Mouse (Mus musculus) embryonic facial prominence, embryonic 11.5 days (tissue): ENCODE measurements around the gene E030025P04Rik. TPM values are rescaled to one million over a fixed set of nuclear protein-coding genes. Genes with fewer than 3 reads are reported as not detected.
A peak's percentile ranks its signal among the peaks of the same experiment; 100 is the strongest.

Experiments
- ATAC-seq: fragments of 200-750 bp; cut with Nextera tagmentation; replicated peaks from 2 replicates; pipeline ENCODE4 v1.8.0; 2017; ENCODE audit warnings: low read depth; ENCODE audit not compliant: insufficient number of reproducible peaks, low FRiP score, low TSS enrichment
- DNase-seq: peaks from one replicate; pipeline ENCODE4 v3.0.0-alpha.2; 2015; ENCODE audit warnings: low spot score
- H3K27ac ChIP-seq: fragments of 300-500 bp; sonication (generic); replicated peaks from 2 replicates; pipeline ENCODE4 v1.5.1; 2014; ENCODE audit warnings: mild to moderate bottlenecking, low read depth, low read length, control low read depth
- H3K27me3 ChIP-seq: fragments of 300-500 bp; sonication (generic); 2 replicates; pipeline ENCODE4 v1.6.1; 2014; ENCODE audit warnings: mild to moderate bottlenecking, low read length, moderate library complexity, mixed read lengths; ENCODE audit not compliant: control insufficient read depth, insufficient read depth
- H3K36me3 ChIP-seq: fragments of 300-500 bp; sonication (generic); replicated peaks from 2 replicates; pipeline ENCODE4 v1.6.1; 2014; ENCODE audit warnings: low read depth, mild to moderate bottlenecking, low read length, moderate library complexity, mixed read lengths; ENCODE audit not compliant: control insufficient read depth, insufficient read depth
- H3K4me1 ChIP-seq: fragments of 300-500 bp; sonication (generic); 2 replicates; pipeline ENCODE4 v1.6.1; 2014; ENCODE audit warnings: low read length, mixed read lengths; ENCODE audit not compliant: control insufficient read depth, insufficient read depth
- H3K4me2 ChIP-seq: fragments of 300-500 bp; sonication (generic); 2 replicates; pipeline ENCODE4 v1.6.1; 2014; ENCODE audit warnings: low read depth, mild to moderate bottlenecking, control low read depth, low read length, moderate library complexity
- H3K4me3 ChIP-seq: fragments of 300-500 bp; sonication (generic); 2 replicates; pipeline ENCODE4 v1.5.1; 2014; ENCODE audit warnings: low read depth, low read length, control low read depth
- H3K9ac ChIP-seq: fragments of 300-500 bp; sonication (generic); replicated peaks from 2 replicates; pipeline ENCODE4 v1.6.1; 2014; ENCODE audit warnings: mild to moderate bottlenecking, control low read depth, low read length
- H3K9me3 ChIP-seq: fragments of 300-500 bp; sonication (generic); replicated peaks from 2 replicates; pipeline ENCODE4 v1.6.1; 2016; ENCODE audit warnings: mild to moderate bottlenecking, low read length, inconsistent platforms, mixed read lengths; ENCODE audit not compliant: control insufficient read depth
- WGBS: fragments of 180-500 bp; shearing (Covaris S2); extraction: QIAGEN DNeasy Blood & Tissue Kit; methylation state at CpG from one replicate; pipeline ENCODE4 v1.1.7; 2014; 5-methylcytosine and 5-hydroxymethylcytosine counted together
- polyA plus RNA-seq: library from polyadenylated mRNA; unstranded; fragments of >200 nt; fragmentation: Nextera tagmentation; extraction: Ambion mirVana; gene quantifications from 2 replicates; pipeline ENCODE4 v1.2.1, GENCODE M21; 2014

E030025P04Rik gene
- polyA plus RNA-seq: not detected in 2 replicates

DNA sequence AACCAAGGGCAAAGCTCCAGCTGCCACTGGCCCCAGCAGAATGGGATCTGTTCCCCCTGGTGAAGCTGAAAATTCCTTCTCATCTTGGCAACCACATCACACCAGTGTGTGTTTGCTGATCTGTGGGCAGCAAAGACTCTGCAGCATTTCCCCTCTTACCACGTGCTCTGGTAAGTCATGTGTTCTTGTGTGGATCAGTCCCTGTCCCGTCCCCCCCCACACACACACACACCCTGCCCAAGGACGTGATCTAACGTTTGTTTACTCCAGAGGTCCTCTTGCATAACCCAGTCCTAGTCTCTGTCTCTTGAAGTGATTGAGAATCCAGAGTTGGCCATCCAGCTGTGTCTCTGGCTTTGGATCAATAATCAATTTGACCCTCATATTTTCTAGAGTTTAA lies at the start of gene E030025P04Rik:
E030025P04Rik (minus strand) TSS at position 134 of the 400 bp plus-strand sequence.
- H3K9ac ChIP-seq: no peak within 1 kb of the TSS
- no peak within 1 kb of the TSS for H3K4me2 ChIP-seq
- no peak for ATAC-seq
- H3K9me3 ChIP-seq: no peaks in the 10 kb centered on the region
- 69% methylated on average over 4 of the region's 4 CpGs for WGBS
- H3K4me1 ChIP-seq: no peaks in the 10 kb centered on the region
- no peak within 1 kb of the TSS for H3K4me3 ChIP-seq
- no peaks in the 10 kb centered on the region for H3K27me3 ChIP-seq
- no peak for DNase-seq
- no peak within 1 kb of the TSS for H3K27ac ChIP-seq
- H3K36me3 ChIP-seq: no peaks in the 10 kb centered on the region

DNA sequence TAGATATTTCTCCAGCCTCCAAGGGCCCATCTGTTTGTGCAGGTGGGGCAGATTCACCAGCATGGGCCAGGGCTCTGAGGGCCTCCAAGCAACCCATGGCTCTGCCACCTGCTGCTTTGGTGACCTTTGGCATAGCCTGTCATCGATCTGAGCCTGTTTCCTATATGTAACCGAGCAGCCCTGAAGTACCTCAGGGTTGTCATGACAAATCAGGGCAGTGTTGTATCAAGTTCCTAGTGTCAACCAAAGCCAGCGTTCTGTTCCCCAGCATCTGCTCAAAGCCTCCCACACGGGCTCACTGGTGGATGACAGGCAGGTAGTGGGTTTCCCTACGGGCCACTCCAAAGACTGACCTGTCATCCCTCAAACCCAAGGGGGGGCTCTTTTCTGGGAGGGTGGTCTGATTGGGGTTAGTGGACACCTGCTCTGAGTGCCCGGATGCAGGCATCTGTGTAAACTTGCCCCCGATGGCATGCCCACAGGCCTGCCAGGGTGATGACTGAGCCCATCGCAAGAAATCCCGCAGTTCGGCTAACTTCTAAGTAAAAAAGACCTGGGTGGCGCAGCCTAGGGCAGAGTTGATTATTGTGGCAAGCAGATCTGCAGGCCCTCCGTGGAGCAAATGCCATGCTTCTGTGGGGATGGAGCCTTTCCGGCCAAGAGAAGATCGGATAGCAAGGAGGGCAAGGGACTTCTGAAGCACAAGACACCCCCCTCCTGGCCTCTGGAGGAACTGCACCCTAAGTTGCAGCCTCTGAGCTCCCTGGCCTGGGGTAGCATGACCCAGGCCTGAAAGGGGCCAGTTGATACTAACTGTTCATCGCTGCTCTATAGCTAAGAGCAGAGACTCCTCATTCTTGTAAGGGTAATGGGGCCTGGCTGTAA lies 48.7 kb upstream of the E030025P04Rik start:
- Histone ChIP-seq H3K4me1 (peaks cover 4% of the 10 kb centered on the region), H3K4me2 (no peak overlapping the region), H3K27ac (no peak overlapping the region), H3K27me3 (no peaks in the 10 kb centered on the region), H3K9ac (no peak overlapping the region), H3K36me3 (no peaks in the 10 kb centered on the region), H3K4me3 (no peak overlapping the region), H3K9me3 (no peaks in the 10 kb centered on the region)
- WGBS: 31% methylated on average over 15 of the region's 15 CpGs
- DNase-seq (peak; percentile 89), ATAC-seq (peak; percentile 72)

DNA sequence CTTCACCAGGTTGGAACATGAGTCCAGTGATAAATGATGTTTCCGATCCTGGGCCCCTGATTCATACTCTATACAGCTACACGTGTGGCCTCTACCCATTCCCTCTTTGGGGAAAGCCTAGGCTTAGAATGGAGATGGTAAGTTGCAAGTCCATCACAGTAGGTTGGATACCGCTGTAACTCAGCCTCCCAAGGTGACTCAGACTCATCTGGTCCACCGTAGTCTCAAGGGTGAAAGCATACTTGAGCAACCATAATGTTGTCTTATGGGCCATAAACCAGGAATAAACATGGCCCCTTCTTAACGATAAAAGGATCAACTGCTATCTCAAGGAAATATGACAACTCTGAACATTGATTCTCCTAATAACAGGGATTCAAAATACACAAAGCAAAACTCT lies 44.1 kb upstream of the E030025P04Rik start:
- DNase-seq (no peak), ATAC-seq (no peak)
- H3K4me1 ChIP-seq: peaks cover 4% of the 10 kb centered on the region
- no peak overlapping the region for H3K9ac ChIP-seq
- WGBS: 92% methylated on average over 5 of the region's 5 CpGs
- H3K27me3 ChIP-seq: no peaks in the 10 kb centered on the region
- H3K27ac ChIP-seq: no peak overlapping the region
- no peak overlapping the region for H3K4me2 ChIP-seq
- H3K4me3 ChIP-seq: no peak overlapping the region
- H3K36me3 ChIP-seq: no peaks in the 10 kb centered on the region
- H3K9me3 ChIP-seq: no peaks in the 10 kb centered on the region

DNA sequence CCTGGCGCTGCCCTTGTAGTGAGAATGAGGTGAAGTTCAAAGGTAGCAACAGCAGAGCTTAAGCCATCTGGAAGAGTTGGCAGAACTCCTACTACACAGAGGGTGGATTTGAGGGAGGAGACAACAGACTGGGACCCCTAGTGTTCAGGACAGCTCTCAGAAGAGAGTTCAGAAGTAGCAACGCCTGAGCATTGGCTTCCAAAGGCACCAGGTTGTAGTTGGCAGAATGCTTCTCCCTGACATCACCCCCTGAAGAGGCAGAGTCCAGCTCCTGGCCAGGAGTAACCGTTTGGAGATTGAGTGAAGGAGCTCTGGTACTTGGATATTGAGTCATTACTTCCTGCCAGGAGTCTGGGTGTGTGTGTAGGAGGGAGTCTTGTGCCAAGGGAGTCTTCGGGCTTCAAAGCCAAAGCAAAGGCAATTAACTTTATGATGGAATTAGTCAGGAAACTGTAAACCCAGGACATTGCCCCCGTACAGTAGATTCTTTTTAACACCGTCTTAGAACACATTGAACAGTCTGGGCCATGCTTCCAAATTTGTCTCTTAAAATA lies 43.5 kb upstream of the E030025P04Rik start:
- H3K27ac ChIP-seq: no peak overlapping the region
- 82% methylated on average over 6 of the region's 6 CpGs for WGBS
- ATAC-seq (no peak), DNase-seq (no peak)
- H3K9ac ChIP-seq: no peak overlapping the region
- no peak overlapping the region for H3K4me2 ChIP-seq
- no peak overlapping the region for H3K4me3 ChIP-seq
- H3K9me3 ChIP-seq: no peaks in the 10 kb centered on the region
- H3K27me3 ChIP-seq: no peaks in the 10 kb centered on the region
- no peaks in the 10 kb centered on the region for H3K36me3 ChIP-seq
- peaks cover under 1% of the 10 kb centered on the region; the same call in 1 of the 2 replicates for H3K4me1 ChIP-seq

DNA sequence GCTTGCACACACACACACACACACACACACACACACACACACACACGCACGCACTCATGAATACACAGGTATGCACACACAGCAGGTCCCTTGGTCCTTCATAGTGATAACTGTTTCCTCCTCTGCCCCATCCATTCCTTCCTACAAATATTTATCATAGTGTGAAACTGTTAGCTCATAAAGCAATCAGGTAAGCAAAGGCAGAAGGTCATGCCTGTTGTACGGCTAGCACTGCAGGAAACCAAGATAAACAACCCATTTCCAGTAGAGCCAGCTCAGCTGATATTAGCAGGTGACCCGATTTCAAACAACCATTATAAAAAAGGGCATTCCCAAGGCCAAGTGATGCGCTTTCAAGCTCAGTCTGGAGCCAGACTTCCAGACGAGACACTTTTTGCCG lies 36.9 kb upstream of the E030025P04Rik start:
- WGBS: 80% methylated on average over 7 of the region's 7 CpGs
- Histone ChIP-seq H3K4me1 (no peaks in the 10 kb centered on the region), H3K4me2 (no peak overlapping the region), H3K4me3 (no peak overlapping the region), H3K27ac (no peak overlapping the region), H3K27me3 (no peaks in the 10 kb centered on the region), H3K36me3 (no peaks in the 10 kb centered on the region), H3K9ac (no peak overlapping the region), H3K9me3 (no peaks in the 10 kb centered on the region)
- DNase-seq (no peak), ATAC-seq (no peak)

DNA sequence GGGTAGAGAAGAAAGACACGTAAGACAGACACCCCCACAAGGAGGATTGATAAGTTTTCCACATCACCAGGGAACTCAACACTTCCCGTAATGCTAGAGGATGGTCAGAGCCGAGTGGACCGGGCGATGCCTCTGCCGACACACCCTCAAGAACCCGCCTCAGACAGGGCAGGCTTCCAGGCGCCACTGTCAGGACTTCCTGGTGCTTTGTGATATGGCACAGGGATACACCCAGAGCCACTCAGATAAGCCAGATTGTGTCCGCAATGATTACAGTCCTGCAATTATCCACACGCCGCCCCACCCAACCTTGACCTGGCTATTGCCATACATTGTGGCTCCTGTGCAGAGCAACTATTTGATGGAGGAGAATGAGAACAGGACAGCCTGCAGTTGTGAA lies 36.1 kb upstream of the E030025P04Rik start:
- H3K9me3 ChIP-seq: no peaks in the 10 kb centered on the region
- H3K4me1 ChIP-seq: no peaks in the 10 kb centered on the region
- no peak overlapping the region for H3K4me3 ChIP-seq
- H3K9ac ChIP-seq: no peak overlapping the region
- no peaks in the 10 kb centered on the region for H3K36me3 ChIP-seq
- WGBS: 87% methylated on average over 11 of the region's 11 CpGs
- ATAC-seq: no peak
- no peak for DNase-seq
- no peaks in the 10 kb centered on the region for H3K27me3 ChIP-seq
- no peak overlapping the region for H3K4me2 ChIP-seq
- no peak overlapping the region for H3K27ac ChIP-seq

DNA sequence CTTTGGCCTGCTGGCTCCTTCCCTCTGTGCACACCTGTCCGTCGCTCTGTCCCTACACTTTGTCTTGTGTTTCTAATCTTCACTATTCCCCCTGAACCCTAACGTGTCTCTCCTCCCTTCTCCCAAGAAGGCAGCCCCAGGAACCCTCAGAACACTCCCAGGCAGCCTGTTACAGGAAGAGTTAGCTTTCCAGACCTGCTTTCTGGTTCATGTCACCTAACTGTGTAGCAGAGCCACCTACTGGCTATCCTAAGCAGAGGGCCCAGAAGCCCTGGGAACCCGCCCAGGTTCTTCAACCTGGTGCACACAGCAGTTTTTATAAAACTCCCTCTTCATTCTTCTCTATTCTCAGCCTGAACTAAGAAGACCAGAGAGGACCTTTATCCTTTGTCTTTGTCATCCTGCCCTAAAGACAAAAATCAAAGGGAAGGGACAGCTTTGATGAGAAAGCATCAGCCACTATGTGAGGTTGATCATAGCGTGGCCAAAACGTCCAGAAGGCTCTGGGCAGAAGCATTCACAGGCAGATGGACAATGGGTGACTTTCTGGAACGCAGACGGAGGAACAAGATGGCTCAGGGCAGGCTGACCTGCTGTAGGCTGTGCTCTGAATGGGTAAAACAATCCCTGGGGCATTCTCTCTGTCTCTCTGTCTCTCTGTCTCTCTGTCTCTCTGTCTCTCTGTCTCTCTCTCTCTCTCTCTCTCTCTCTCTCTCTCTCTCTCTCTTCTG lies 34.8 kb upstream of the E030025P04Rik start:
- DNase-seq: peak; percentile 66
- Histone ChIP-seq H3K4me1 (no peaks in the 10 kb centered on the region), H3K9ac (no peak overlapping the region), H3K27me3 (no peaks in the 10 kb centered on the region), H3K27ac (no peak overlapping the region), H3K4me3 (no peak overlapping the region), H3K4me2 (no peak overlapping the region), H3K36me3 (no peaks in the 10 kb centered on the region), H3K9me3 (no peaks in the 10 kb centered on the region)
- 55% methylated on average over 8 of the region's 8 CpGs for WGBS
- no peak for ATAC-seq
